Mouse (Mus musculus) lung, embryonic 14.5 days (tissue): ENCODE data around the gene Upp2. TPM values are rescaled to one million over a fixed set of nuclear protein-coding genes. Genes with fewer than 3 reads are reported as not detected.

Source experiments
- ATAC-seq: fragments of 200-750 bp; cut with Nextera tagmentation; 2 replicates; pipeline ENCODE4 v1.8.0; 2017; ENCODE audit warnings: mild to moderate bottlenecking, moderate TSS enrichment, moderate library complexity; ENCODE audit not compliant: insufficient read depth
- DNase-seq: peaks from one replicate; pipeline ENCODE4 v3.0.0-alpha.2; 2015
- H3K27ac ChIP-seq: fragments of 300-500 bp; sonication (generic); 2 replicates; pipeline ENCODE4 v1.5.1; 2014; ENCODE audit warnings: low read depth, mild to moderate bottlenecking, moderate library complexity
- H3K27me3 ChIP-seq: fragments of 300-500 bp; sonication (generic); 2 replicates; pipeline ENCODE4 v1.6.1; 2014; ENCODE audit warnings: low read length, control low read depth; ENCODE audit not compliant: insufficient read depth
- H3K36me3 ChIP-seq: fragments of 300-500 bp; sonication (generic); 2 replicates; pipeline ENCODE4 v1.6.1; 2014; ENCODE audit warnings: control low read depth; ENCODE audit not compliant: insufficient read depth
- H3K4me1 ChIP-seq: fragments of 300-500 bp; sonication (generic); 2 replicates; pipeline ENCODE4 v1.6.1; 2014; ENCODE audit warnings: antibody characterized with exemption, control low read depth; ENCODE audit not compliant: insufficient read depth
- H3K4me2 ChIP-seq: fragments of 300-500 bp; sonication (generic); 2 replicates; pipeline ENCODE4 v1.6.1; 2014; ENCODE audit warnings: mild to moderate bottlenecking
- H3K4me3 ChIP-seq: fragments of 300-500 bp; sonication (generic); 2 replicates; pipeline ENCODE4 v1.5.1; 2014; ENCODE audit warnings: low read depth, low read length
- H3K9ac ChIP-seq: fragments of 300-500 bp; sonication (generic); 2 replicates; pipeline ENCODE4 v1.6.1; 2014
- H3K9me3 ChIP-seq: fragments of 300-500 bp; sonication (generic); 2 replicates; pipeline ENCODE4 v1.6.1; 2016; ENCODE audit warnings: low read depth, low read length, control low read depth
- CTCF ChIP-seq: IDR thresholded peaks from 2 replicates; pipeline ENCODE4 v1.5.1; 2016; ENCODE audit warnings: antibody characterized with exemption, low read depth
- WGBS: fragments of 180-500 bp; shearing (Covaris S2); extraction: QIAGEN DNeasy Blood & Tissue Kit; methylation state at CpG from one replicate; pipeline ENCODE4 v1.1.7; 2014; 5-methylcytosine and 5-hydroxymethylcytosine counted together
- polyA plus RNA-seq: library from polyadenylated mRNA; unstranded; fragments of >200 nt; fragmentation: Nextera tagmentation; extraction: Ambion mirVana; gene quantifications from 2 replicates; pipeline ENCODE4 v1.2.1, GENCODE M21; 2014

Gene Upp2
- polyA plus RNA-seq, 1 experiment from 2014 or later, result 8.6 TPM

- no peak for ATAC-seq
- no peak for DNase-seq
- H3K36me3 ChIP-seq, result 0 out of 2 replicates have a peak, but pooled peaks cover 4% of the 10 kb centered on the region
- H3K9ac ChIP-seq, result no peak overlapping the region
- H3K4me2 ChIP-seq, result no peak overlapping the region
- WGBS, result 77% methylated on average over 8 of the region's 8 CpGs
- no peaks in the 10 kb centered on the region for H3K27me3 ChIP-seq
- H3K27ac ChIP-seq, result no peak overlapping the region
- TF ChIP-seq CTCF, result no peak
- H3K9me3 ChIP-seq, result no peaks in the 10 kb centered on the region
- H3K4me1 ChIP-seq, result peaks cover 28% of the 10 kb centered on the region
- H3K4me3 ChIP-seq, result no peak overlapping the region
Observed at GRCm38 (mm10) chr2:58535233-58535632, 31.9 kb upstream of the Upp2 start.

GRCm38 (mm10) chr2:58536796-58537195, 30.3 kb upstream of the Upp2 start:
- DNase-seq, result no peak
- Histone ChIP-seq H3K4me1 (peaks cover 23% of the 10 kb centered on the region), H3K27ac (no peak overlapping the region), H3K4me3 (no peak overlapping the region), H3K4me2 (no peak overlapping the region), H3K9me3 (no peaks in the 10 kb centered on the region), H3K36me3 (0 out of 2 replicates have a peak, but pooled peaks cover 4% of the 10 kb centered on the region), H3K27me3 (no peaks in the 10 kb centered on the region), H3K9ac (no peak overlapping the region)
- ATAC-seq, result no peak
- 83% methylated on average over 3 of the region's 3 CpGs for WGBS
- no peak for TF ChIP-seq CTCF

- 90% methylated on average over 6 of the region's 6 CpGs for WGBS
- Histone ChIP-seq H3K9ac (no peak overlapping the region), H3K27me3 (no peaks in the 10 kb centered on the region), H3K4me3 (no peak overlapping the region), H3K36me3 (0 out of 2 replicates have a peak, but pooled peaks cover 4% of the 10 kb centered on the region), H3K27ac (no peak overlapping the region), H3K9me3 (no peaks in the 10 kb centered on the region), H3K4me1 (peaks cover 13% of the 10 kb centered on the region; the same call in 1 of the 2 replicates), H3K4me2 (no peak overlapping the region)
- DNase-seq (no peak), ATAC-seq (no peak)
- no peak for TF ChIP-seq CTCF
Observed at GRCm38 (mm10) chr2:58538196-58538595, 28.9 kb upstream of the Upp2 start.

GRCm38 (mm10) chr2:58543252-58543651, 23.8 kb upstream of the Upp2 start:
- H3K9ac ChIP-seq, result no peak overlapping the region
- DNase-seq (no peak), ATAC-seq (no peak)
- no peaks in the 10 kb centered on the region for H3K36me3 ChIP-seq
- no peaks in the 10 kb centered on the region for H3K4me1 ChIP-seq
- H3K4me3 ChIP-seq, result no peak overlapping the region
- no peaks in the 10 kb centered on the region for H3K9me3 ChIP-seq
- no peaks in the 10 kb centered on the region for H3K27me3 ChIP-seq
- H3K4me2 ChIP-seq, result no peak overlapping the region
- no peak for TF ChIP-seq CTCF
- no peak overlapping the region for H3K27ac ChIP-seq
- WGBS, result 88% methylated on average over 5 of the region's 5 CpGs

GRCm38 (mm10) chr2:58544368-58544767, 22.7 kb upstream of the Upp2 start:
- no peak overlapping the region for H3K9ac ChIP-seq
- no peak overlapping the region for H3K4me3 ChIP-seq
- H3K9me3 ChIP-seq, result no peaks in the 10 kb centered on the region
- DNase-seq (no peak), ATAC-seq (no peak)
- H3K36me3 ChIP-seq, result no peaks in the 10 kb centered on the region
- no peaks in the 10 kb centered on the region for H3K4me1 ChIP-seq
- no peak overlapping the region for H3K27ac ChIP-seq
- H3K4me2 ChIP-seq, result no peak overlapping the region
- H3K27me3 ChIP-seq, result no peaks in the 10 kb centered on the region
- no peak for TF ChIP-seq CTCF
- WGBS, result 79% methylated on average over 6 of the region's 6 CpGs

GRCm38 (mm10) chr2:58546264-58546663, 20.8 kb upstream of the Upp2 start:
- Histone ChIP-seq H3K4me2 (no peak overlapping the region), H3K36me3 (no peaks in the 10 kb centered on the region), H3K4me3 (no peak overlapping the region), H3K4me1 (peaks cover 6% of the 10 kb centered on the region; the same call in 1 of the 2 replicates), H3K27me3 (no peaks in the 10 kb centered on the region), H3K9ac (no peak overlapping the region), H3K9me3 (no peaks in the 10 kb centered on the region), H3K27ac (no peak overlapping the region)
- no peak for ATAC-seq
- no peak for DNase-seq
- 85% methylated on average over 7 of the region's 7 CpGs for WGBS
- TF ChIP-seq CTCF, result no peak

GRCm38 (mm10) chr2:58548943-58549342, 18.2 kb upstream of the Upp2 start:
- no peaks in the 10 kb centered on the region for H3K9me3 ChIP-seq
- H3K4me2 ChIP-seq, result no peak overlapping the region
- no peaks in the 10 kb centered on the region for H3K36me3 ChIP-seq
- H3K4me3 ChIP-seq, result no peak overlapping the region
- no peak for ATAC-seq
- H3K4me1 ChIP-seq, result peaks cover 6% of the 10 kb centered on the region; the same call in 1 of the 2 replicates
- 53% methylated on average over 7 of the region's 7 CpGs for WGBS
- no peak overlapping the region for H3K27ac ChIP-seq
- TF ChIP-seq CTCF, result no peak
- H3K9ac ChIP-seq, result no peak overlapping the region
- no peaks in the 10 kb centered on the region for H3K27me3 ChIP-seq
- DNase-seq, result no peak

GRCm38 (mm10) chr2:58549960-58550359, 17.1 kb upstream of the Upp2 start:
- 32% methylated on average over 6 of the region's 6 CpGs for WGBS
- H3K9ac ChIP-seq, result no peak overlapping the region
- no peaks in the 10 kb centered on the region for H3K9me3 ChIP-seq
- H3K4me3 ChIP-seq, result no peak overlapping the region
- TF ChIP-seq CTCF, result no peak
- H3K36me3 ChIP-seq, result no peaks in the 10 kb centered on the region
- H3K27ac ChIP-seq, result no peak overlapping the region
- H3K27me3 ChIP-seq, result no peaks in the 10 kb centered on the region
- peaks cover 6% of the 10 kb centered on the region; the same call in 1 of the 2 replicates for H3K4me1 ChIP-seq
- ATAC-seq (no peak), DNase-seq (no peak)
- no peak overlapping the region for H3K4me2 ChIP-seq
